Mouse (Mus musculus) layer of hippocampus, adult 9-10 months (tissue): Measurements from ENCODE around the gene Fgf13.

Experiments used
- DNase-seq: peaks from one replicate; pipeline ENCODE4 v3.0.0; 2022; ENCODE audit warnings: low spot score

Fgf13 gene

GRCm38 (mm10) chrX:59186922-59187321 is 380.9 kb downstream of the Fgf13 start:
- no peak for DNase-seq

- DNase-seq = no peak
These were observed 385.5 kb downstream of the Fgf13 start for GRCm38 (mm10) chrX:59182323-59182722.

GRCm38 (mm10) chrX:59179627-59180026 is 388.2 kb downstream of the Fgf13 start:
- no peak for DNase-seq

DNA sequence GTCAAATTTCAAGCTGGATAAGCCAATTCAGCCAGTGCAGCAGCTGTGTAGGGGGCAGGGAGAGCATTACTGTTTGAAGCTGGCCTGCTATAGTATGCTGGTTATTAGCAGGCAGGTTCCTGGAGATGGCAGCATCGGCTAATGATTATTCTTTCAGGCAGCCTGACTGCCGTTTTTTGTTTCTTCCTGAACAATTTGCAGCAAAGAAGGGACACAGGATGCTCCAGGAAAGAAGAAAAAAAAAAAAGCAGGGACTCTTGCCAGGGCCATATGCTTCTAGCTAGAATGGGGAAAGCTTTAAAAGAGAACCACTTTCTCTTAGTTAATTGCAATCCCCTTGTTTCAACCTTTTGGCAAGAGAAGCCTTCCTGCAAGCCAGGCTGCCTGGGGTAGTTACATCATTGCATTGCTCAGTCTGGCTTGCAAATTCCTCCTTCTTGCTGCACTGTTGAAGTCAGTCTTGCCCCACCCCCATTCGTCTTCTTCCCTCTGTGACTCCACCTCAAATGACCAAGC is 388.7 kb downstream of the Fgf13 start:
- DNase-seq = peak; percentile 15

- no peak for DNase-seq
These were observed 390.2 kb downstream of the Fgf13 start for GRCm38 (mm10) chrX:59177653-59178052.

- DNase-seq = peak; percentile 69
These were observed 395.7 kb downstream of the Fgf13 start for GRCm38 (mm10) chrX:59172200-59172599.

DNA sequence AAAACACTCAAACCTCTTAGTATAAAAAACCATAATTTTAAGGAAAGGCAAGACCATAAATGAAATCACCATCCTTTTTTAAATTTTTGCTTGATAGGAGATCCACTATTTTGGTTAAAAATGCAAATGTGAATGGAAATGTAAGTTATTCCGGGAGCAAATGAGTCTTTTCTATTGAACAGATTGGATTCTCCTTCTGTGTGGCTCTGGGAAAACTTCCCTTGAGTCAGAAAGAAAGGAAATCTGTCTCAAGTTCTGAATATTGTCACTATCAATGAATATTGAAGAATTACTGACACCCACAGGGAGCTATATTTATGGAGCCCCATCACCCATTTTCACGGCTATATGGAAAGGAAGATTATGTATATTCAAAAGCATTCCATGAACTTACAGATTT is 401.1 kb downstream of the Fgf13 start:
- no peak for DNase-seq

GRCm38 (mm10) chrX:59141947-59142346 is 425.9 kb downstream of the Fgf13 start:
- DNase-seq = no peak

- no peak for DNase-seq
These were observed 432.9 kb downstream of the Fgf13 start for GRCm38 (mm10) chrX:59134928-59135361.

- no peak for DNase-seq
These were observed 433.6 kb downstream of the Fgf13 start for GRCm38 (mm10) chrX:59134166-59134861.

- DNase-seq = no peak
These were observed 434.1 kb downstream of the Fgf13 start for GRCm38 (mm10) chrX:59133834-59134165.

DNA sequence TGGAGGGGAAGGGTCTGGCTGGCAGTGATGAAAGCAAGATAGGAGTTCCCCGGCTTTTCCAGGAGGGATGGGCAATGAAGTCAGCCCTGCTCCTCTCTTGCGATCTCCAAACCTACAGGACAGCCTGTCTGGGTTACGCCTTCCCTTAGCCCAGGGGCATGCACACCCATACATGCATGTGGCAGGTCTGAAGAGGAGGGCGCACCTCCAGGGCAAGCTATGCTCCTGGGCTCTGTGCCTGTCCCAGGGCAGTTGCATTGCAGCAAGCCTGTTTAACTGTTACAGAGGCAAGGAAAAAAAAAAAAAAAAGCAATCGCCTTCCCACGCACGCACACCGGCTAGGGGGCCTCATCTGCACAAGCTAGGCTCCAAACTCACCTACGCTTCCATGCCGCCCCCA is 434.5 kb downstream of the Fgf13 start:
- DNase-seq = no peak

DNA sequence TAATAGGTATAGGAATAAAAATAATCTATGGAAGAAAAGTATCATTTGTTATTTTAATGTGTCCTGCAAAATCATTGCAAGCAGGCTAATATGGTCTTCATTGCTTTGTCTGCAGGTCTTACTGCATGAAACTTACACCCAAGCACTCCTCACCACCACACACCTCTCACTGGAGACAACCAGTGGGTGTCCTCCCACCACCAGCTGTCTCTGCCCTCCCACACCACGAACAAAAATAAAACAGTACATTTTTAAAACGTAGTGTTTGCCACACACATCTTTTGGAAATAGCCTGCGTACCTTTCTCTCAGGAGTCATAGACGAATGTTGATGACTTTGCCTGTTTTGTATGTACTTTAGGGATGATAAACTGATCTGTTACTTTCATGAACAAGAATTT is 441.2 kb downstream of the Fgf13 start:
- no peak for DNase-seq

DNA sequence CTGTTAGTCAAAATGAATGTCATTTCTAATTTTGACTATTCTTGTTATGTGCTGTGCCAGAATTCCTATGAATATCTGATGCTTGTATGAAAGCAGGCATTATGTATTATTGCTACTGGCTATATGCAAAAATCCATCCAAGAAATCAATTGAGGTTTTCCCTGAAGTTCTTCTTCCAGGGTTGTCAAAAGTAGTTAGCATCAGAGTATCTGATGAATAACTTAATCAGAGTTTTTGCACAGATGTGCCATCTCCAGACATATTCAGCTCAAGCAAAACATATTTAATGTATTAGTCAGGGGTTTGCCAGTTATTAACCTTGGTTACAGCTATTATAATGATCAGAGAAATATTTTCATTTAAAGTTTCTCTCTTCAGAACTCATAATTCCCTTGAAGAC is 454.7 kb downstream of the Fgf13 start:
- no peak for DNase-seq

DNA sequence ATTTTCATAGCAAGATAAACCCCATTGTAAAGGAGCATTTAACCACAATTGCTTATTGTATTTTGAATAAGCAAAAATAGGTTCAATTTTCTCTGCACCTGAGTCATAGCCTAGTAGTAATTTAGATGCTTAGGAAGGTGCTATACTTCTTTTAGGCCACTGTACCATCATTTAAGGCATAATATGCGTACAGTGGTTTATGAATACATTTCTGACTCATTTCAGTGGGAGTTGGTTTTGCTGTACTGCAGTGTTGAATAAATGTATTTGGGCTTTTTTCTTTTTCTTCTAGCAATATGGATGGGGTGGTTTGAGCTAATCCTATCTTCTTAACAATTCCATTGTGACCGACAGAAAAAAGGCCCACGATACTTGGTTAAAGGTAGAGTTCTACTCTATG is 481.9 kb downstream of the Fgf13 start:
- DNase-seq = no peak

- no peak for DNase-seq
These were observed 487.4 kb downstream of the Fgf13 start for GRCm38 (mm10) chrX:59080427-59080826.

DNA sequence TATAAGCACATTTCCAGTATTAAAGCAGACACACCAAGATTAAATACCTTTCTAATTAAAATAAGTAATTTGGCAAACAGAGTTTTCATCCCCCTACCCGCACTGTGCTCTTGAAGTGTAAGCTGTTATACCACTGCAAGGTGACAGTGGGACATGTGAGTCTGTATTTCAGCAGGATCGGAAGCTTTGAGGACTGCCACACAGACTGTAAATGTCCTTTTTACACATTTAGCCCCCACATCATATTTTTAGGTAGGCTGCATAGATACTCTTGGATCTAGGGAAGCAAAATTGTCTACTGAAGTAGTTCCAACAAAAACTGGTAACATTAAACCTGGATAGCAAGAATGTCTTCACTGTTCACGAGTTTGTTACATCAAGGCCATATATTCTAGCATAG is 495.8 kb downstream of the Fgf13 start:
- no peak for DNase-seq

DNA sequence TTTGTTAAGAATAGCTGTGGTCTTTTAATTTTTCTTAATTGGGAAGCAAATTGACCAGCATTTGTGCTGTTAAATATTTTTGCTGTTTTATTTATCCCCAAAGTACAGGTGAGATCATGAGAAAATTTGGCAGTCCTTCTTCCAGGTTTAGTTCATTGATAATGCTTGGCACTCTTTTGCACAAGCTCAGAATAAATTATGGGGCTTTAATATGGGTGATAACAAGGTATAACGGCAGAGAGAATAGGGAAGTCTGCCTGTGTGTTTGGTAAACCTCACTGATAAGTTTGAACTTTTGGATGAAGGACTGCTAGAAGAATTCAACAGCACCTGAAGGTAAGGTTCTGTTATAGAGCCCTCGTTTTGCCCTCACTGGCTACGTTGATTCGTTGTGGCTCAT is 504.7 kb downstream of the Fgf13 start:
- no peak for DNase-seq

DNA sequence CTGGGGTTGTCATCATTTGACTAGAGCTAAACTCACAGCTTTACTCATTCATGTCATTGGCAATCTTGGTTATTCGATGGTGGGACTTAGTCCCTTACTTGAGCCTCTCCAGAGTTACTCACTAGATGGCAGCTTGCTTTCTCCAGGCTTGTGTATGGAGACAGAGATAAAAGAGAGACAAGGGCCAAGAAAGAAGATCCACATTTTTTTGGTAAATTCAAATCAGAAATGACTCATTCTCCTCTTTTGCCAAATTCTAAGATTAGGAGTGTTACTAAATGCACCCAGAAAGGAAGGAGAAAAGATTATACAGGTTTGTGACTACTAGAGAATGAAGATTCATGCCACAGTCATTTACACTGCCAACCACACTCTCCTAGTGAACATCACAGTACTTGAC is 532.9 kb downstream of the Fgf13 start:
- DNase-seq = no peak
